Mouse (Mus musculus): Measurements from ENCODE around the gene Ppig.
"Not testable (repeated sequence)": the region's sequence is repeated elsewhere in the genome, so short reads cannot be mapped to it uniquely, and the experiment has no call there.

The Ppig gene

GRCm38 (mm10) chr2:69722273-69722649 lies at the start of gene Ppig:
Gene Ppig (plus strand): TSS chr2:69722545.
- DNase-seq (ENCODE audit: extremely low spot score) = no peak

- DNase-seq (ENCODE audit: extremely low spot score) = no peak
These were observed 48.6 kb upstream of the Ppig start for GRCm38 (mm10) chr2:69673723-69674122.

- DNase-seq (ENCODE audit: extremely low spot score) = no peak
These were observed 47.1 kb upstream of the Ppig start for GRCm38 (mm10) chr2:69675266-69675665.

- no peak for DNase-seq (ENCODE audit: extremely low spot score)
These were observed 45.6 kb upstream of the Ppig start for GRCm38 (mm10) chr2:69676713-69677112.

- not testable (repeated sequence) for DNase-seq (ENCODE audit: extremely low spot score)
These were observed 45.1 kb upstream of the Ppig start for GRCm38 (mm10) chr2:69677215-69677614.

GRCm38 (mm10) chr2:69679990-69680389 lies 42.4 kb upstream of the Ppig start:
- no peak for DNase-seq (ENCODE audit: extremely low spot score)

- DNase-seq (ENCODE audit: extremely low spot score) = no peak
These were observed 40.4 kb upstream of the Ppig start for GRCm38 (mm10) chr2:69681931-69682330.

GRCm38 (mm10) chr2:69683036-69683805 lies 39.1 kb upstream of the Ppig start:
- DNase-seq (ENCODE audit: extremely low spot score) = peak; percentile 34

GRCm38 (mm10) chr2:69684488-69684887 lies 37.9 kb upstream of the Ppig start:
- no peak for DNase-seq (ENCODE audit: extremely low spot score)

GRCm38 (mm10) chr2:69690214-69690613 lies 32.1 kb upstream of the Ppig start:
- DNase-seq (ENCODE audit: extremely low spot score) = no peak

- DNase-seq (ENCODE audit: extremely low spot score) = no peak
These were observed 31.5 kb upstream of the Ppig start for GRCm38 (mm10) chr2:69690843-69691242.

GRCm38 (mm10) chr2:69693501-69693900 lies 28.8 kb upstream of the Ppig start:
- DNase-seq (ENCODE audit: extremely low spot score) = no peak

GRCm38 (mm10) chr2:69700446-69700845 lies 21.9 kb upstream of the Ppig start:
- DNase-seq (ENCODE audit: extremely low spot score) = no peak

- DNase-seq (ENCODE audit: extremely low spot score) = no peak
These were observed 10.2 kb upstream of the Ppig start for GRCm38 (mm10) chr2:69712171-69712570.

GRCm38 (mm10) chr2:69712981-69713625 lies 9.2 kb upstream of the Ppig start, which contains the start of gene Fastkd1:
Gene Fastkd1 (minus strand): TSS chr2:69713516.
- DNase-seq (ENCODE audit: extremely low spot score) = peak; percentile 85

GRCm38 (mm10) chr2:69713626-69714014 lies 8.7 kb upstream of the Ppig start:
- DNase-seq (ENCODE audit: extremely low spot score) = no peak

GRCm38 (mm10) chr2:69714126-69714525 lies 8.2 kb upstream of the Ppig start:
- DNase-seq (ENCODE audit: extremely low spot score) = no peak

- DNase-seq (ENCODE audit: extremely low spot score) = no peak
These were observed 5.9 kb upstream of the Ppig start for GRCm38 (mm10) chr2:69716483-69716882.

- DNase-seq (ENCODE audit: extremely low spot score) = no peak
These were observed 3.2 kb upstream of the Ppig start for GRCm38 (mm10) chr2:69719121-69719520.

- peak; percentile 97 for DNase-seq (ENCODE audit: extremely low spot score)
These were observed 539 bp downstream of the Ppig start for GRCm38 (mm10) chr2:69722650-69723518.

- DNase-seq (ENCODE audit: extremely low spot score) = no peak
These were observed 1.1 kb downstream of the Ppig start for GRCm38 (mm10) chr2:69723519-69723825.

GRCm38 (mm10) chr2:69745091-69745490 lies 22.7 kb downstream of the Ppig start:
- no peak for DNase-seq (ENCODE audit: extremely low spot score)

- no peak for DNase-seq (ENCODE audit: extremely low spot score)
These were observed 38.6 kb downstream of the Ppig start for GRCm38 (mm10) chr2:69760980-69761379.
